Mouse (Mus musculus) hindbrain, embryonic 16.5 days (tissue): ENCODE measurements at regions not wholly inside any gene's neighbourhood (a gene's known extent, or its start where the extent isn't known, plus 50 kb on each side); places are given as distances from the start of the nearest gene placed in this dataset.
A peak's percentile ranks its signal among the peaks of the same experiment; 100 is the strongest.

Experiments
- ATAC-seq: fragments of 200-750 bp; cut with Nextera tagmentation; 2 replicates; pipeline ENCODE4 v1.8.0; 2017; ENCODE audit warnings: moderate TSS enrichment, moderate library complexity
- H3K27ac ChIP-seq: fragments of 300-500 bp; sonication (generic); 2 replicates; pipeline ENCODE4 v1.5.1; 2014; ENCODE audit warnings: low read depth, mild to moderate bottlenecking, control low read depth, low read length, moderate library complexity
- H3K27me3 ChIP-seq: fragments of 300-500 bp; sonication (generic); replicated peaks from 2 replicates; pipeline ENCODE4 v1.6.1; 2014; ENCODE audit warnings: low read length; ENCODE audit not compliant: control insufficient read depth, insufficient read depth
- H3K36me3 ChIP-seq: fragments of 300-500 bp; sonication (generic); 2 replicates; pipeline ENCODE4 v1.6.1; 2014; ENCODE audit warnings: mild to moderate bottlenecking, low read length, moderate library complexity, mixed read lengths; ENCODE audit not compliant: control insufficient read depth, insufficient read depth
- H3K4me1 ChIP-seq: fragments of 300-500 bp; sonication (generic); 2 replicates; pipeline ENCODE4 v1.6.1; 2014; ENCODE audit warnings: low read depth, low read length; ENCODE audit not compliant: control insufficient read depth, insufficient read depth
- H3K4me2 ChIP-seq: fragments of 300-500 bp; sonication (generic); 2 replicates; pipeline ENCODE4 v1.6.1; 2014; ENCODE audit warnings: mild to moderate bottlenecking, low read length, control low read depth, moderate library complexity
- H3K4me3 ChIP-seq: fragments of 300-500 bp; sonication (generic); 2 replicates; pipeline ENCODE4 v1.5.1; 2014; ENCODE audit warnings: mild to moderate bottlenecking, low read length, control low read depth, moderate library complexity
- H3K9ac ChIP-seq: fragments of 300-500 bp; sonication (generic); 2 replicates; pipeline ENCODE4 v1.6.1; 2014; ENCODE audit warnings: low read depth, mild to moderate bottlenecking, control low read depth, low read length, moderate library complexity
- H3K9me3 ChIP-seq: fragments of 300-500 bp; sonication (generic); 2 replicates; pipeline ENCODE4 v1.6.1; 2014; ENCODE audit warnings: mild to moderate bottlenecking, low read length, moderate library complexity; ENCODE audit not compliant: control insufficient read depth
- WGBS: fragments of 180-500 bp; shearing (Covaris S2); extraction: QIAGEN DNeasy Blood & Tissue Kit; methylation state at CpG from one replicate; pipeline ENCODE4 v1.1.7; 2014; 5-methylcytosine and 5-hydroxymethylcytosine counted together

- ATAC-seq = peak; percentile 79
Measured at GRCm38 (mm10) chr5:70024571-70024970, 432.4 kb upstream of the Gnpda2 start.

DNA sequence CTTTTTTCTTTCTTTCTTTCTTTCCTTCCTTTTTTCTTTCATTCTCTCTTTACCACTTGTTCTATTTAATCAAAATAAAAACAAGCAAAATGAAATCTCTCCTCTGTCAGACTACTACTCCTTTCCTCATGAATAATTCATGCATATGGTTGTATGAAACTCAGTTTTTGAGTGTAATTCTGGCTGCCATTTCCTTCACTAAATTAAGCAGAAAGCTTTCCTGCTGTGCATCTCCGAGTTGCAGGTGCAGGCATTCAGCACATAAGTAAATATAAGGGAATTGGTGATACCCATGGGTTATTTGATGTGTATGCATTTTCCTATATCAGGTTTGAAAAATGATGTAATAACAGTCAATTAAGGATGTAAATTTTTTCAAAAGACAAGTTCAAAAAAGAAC lies 419.8 kb upstream of the Gnpda2 start:
- Histone ChIP-seq H3K9ac (no peak overlapping the region), H3K36me3 (no peaks in the 10 kb centered on the region), H3K27me3 (no peaks in the 10 kb centered on the region), H3K4me2 (no peak overlapping the region), H3K4me3 (no peak overlapping the region), H3K27ac (no peak overlapping the region), H3K9me3 (no peaks in the 10 kb centered on the region), H3K4me1 (no peaks in the 10 kb centered on the region)
- ATAC-seq = no peak
- WGBS = 24% methylated on average over 1 of the region's 1 CpGs

More at GRCm38 (mm10) chr5:70024571-70024970, 432.4 kb upstream of the Gnpda2 start:
- H3K4me1 ChIP-seq = no peaks in the 10 kb centered on the region
- H3K9ac ChIP-seq = no peak overlapping the region
- WGBS = 35% methylated on average over 2 of the region's 2 CpGs
- H3K9me3 ChIP-seq = no peaks in the 10 kb centered on the region
- no peaks in the 10 kb centered on the region for H3K27me3 ChIP-seq
- no peaks in the 10 kb centered on the region for H3K36me3 ChIP-seq
- no peak overlapping the region for H3K27ac ChIP-seq
- no peak overlapping the region for H3K4me2 ChIP-seq
- H3K4me3 ChIP-seq = no peak overlapping the region
